Mouse (Mus musculus) gastrocnemius, postnatal 14 days (tissue): ENCODE measurements at regions not wholly inside any gene's neighbourhood (a gene's known extent, or its start where the extent isn't known, plus 50 kb on each side); places are given as distances from the start of the nearest gene placed in this dataset.

ENCODE experiments used
- DNase-seq: peaks from one replicate; pipeline ENCODE4 v3.0.0; 2021; ENCODE audit warnings: mixed read lengths
- intact Hi-C: fragments of 180-260 bp; cut with DNase I; formaldehyde crosslinking; loops from one replicate; pipeline ENCODE4 v1.15.1; 2025; ENCODE audit warnings: low total_unique reads

GRCm38 (mm10) chr7:79543231-79544071 lies 74.0 kb downstream of the Rhcg start:
- intact Hi-C loops: no loop called here
- no peak for DNase-seq

GRCm38 (mm10) chr7:79542379-79543015 lies 75.0 kb downstream of the Rhcg start:
- no peak for DNase-seq
- intact Hi-C loops: no loop called here

GRCm38 (mm10) chr7:79540246-79540645 lies 74.1 kb upstream of the Polg start:
- no peak for DNase-seq
- intact Hi-C loops: no loop called here

GRCm38 (mm10) chr7:79539426-79539825 lies 73.3 kb upstream of the Polg start:
- DNase-seq: no peak
- intact Hi-C loops: loop anchor here (5.0 kb wide), 1 partner anchor 37 kb away; no protein-coding TSS in a partner anchor

- intact Hi-C loops: loop anchor here (5.0 kb wide), 1 partner anchor 34 kb away; no protein-coding TSS in a partner anchor
- no peak for DNase-seq
These were observed 70.0 kb upstream of the Polg start for GRCm38 (mm10) chr7:79536157-79536641.

GRCm38 (mm10) chr7:79535251-79536111 lies 69.3 kb upstream of the Polg start:
- no peak for DNase-seq
- intact Hi-C loops: loop anchor here (5.0 kb wide), 1 partner anchor 33 kb away; no protein-coding TSS in a partner anchor

GRCm38 (mm10) chr7:79534819-79535218 lies 68.7 kb upstream of the Polg start:
- intact Hi-C loops: loop anchor here (5.0 kb wide), 1 partner anchor 33 kb away; no protein-coding TSS in a partner anchor
- no peak for DNase-seq

- intact Hi-C loops: no loop called here
- no peak for DNase-seq
These were observed 68.2 kb upstream of the Polg start for GRCm38 (mm10) chr7:79534381-79534780.

GRCm38 (mm10) chr7:79532626-79533140 lies 66.5 kb upstream of the Polg start:
- DNase-seq: no peak
- intact Hi-C loops: no loop called here

GRCm38 (mm10) chr7:79531551-79532356 lies 65.6 kb upstream of the Polg start:
- intact Hi-C loops: no loop called here
- no peak for DNase-seq

GRCm38 (mm10) chr7:79531142-79531541 lies 65.0 kb upstream of the Polg start:
- intact Hi-C loops: no loop called here
- no peak for DNase-seq

GRCm38 (mm10) chr7:79529480-79529879 lies 63.3 kb upstream of the Polg start:
- intact Hi-C loops: no loop called here

GRCm38 (mm10) chr7:79527984-79528383 lies 61.8 kb upstream of the Polg start:
- intact Hi-C loops: no loop called here
- DNase-seq: no peak

More at GRCm38 (mm10) chr7:79529480-79529879, 63.3 kb upstream of the Polg start:
- no peak for DNase-seq

GRCm38 (mm10) chr7:79525690-79526630 lies 59.8 kb upstream of the Polg start:
- DNase-seq: no peak
- intact Hi-C loops: no loop called here

GRCm38 (mm10) chr7:79524921-79525320 lies 58.8 kb upstream of the Polg start:
- intact Hi-C loops: no loop called here
- DNase-seq: no peak

GRCm38 (mm10) chr7:79523696-79524095 lies 57.5 kb upstream of the Polg start:
- intact Hi-C loops: no loop called here
- DNase-seq: no peak

- intact Hi-C loops: no loop called here
- no peak for DNase-seq
These were observed 55.9 kb upstream of the Polg start for GRCm38 (mm10) chr7:79522046-79522445.

GRCm38 (mm10) chr7:79521259-79521658 lies 55.1 kb upstream of the Polg start:
- no peak for DNase-seq
- intact Hi-C loops: no loop called here
